Mouse (Mus musculus) cortical plate, adult 2 months (tissue): ENCODE results near the gene Ccdc57.

Source experiments
- CTCF ChIP-seq: fragments of 200-500 bp; IDR thresholded peaks from 2 replicates; pipeline ENCODE4 v1.5.1; 2011; ENCODE audit warnings: mild to moderate bottlenecking, control low read depth, low read length; ENCODE audit not compliant: insufficient read depth; ENCODE audit errors: extremely low read depth
- POLR2A ChIP-seq: fragments of 200-500 bp; IDR thresholded peaks from 2 replicates; pipeline ENCODE4 v1.6.1; 2011; ENCODE audit warnings: mild to moderate bottlenecking, low read length, control low read depth; ENCODE audit not compliant: insufficient read depth; ENCODE audit errors: extremely low read depth

DNA sequence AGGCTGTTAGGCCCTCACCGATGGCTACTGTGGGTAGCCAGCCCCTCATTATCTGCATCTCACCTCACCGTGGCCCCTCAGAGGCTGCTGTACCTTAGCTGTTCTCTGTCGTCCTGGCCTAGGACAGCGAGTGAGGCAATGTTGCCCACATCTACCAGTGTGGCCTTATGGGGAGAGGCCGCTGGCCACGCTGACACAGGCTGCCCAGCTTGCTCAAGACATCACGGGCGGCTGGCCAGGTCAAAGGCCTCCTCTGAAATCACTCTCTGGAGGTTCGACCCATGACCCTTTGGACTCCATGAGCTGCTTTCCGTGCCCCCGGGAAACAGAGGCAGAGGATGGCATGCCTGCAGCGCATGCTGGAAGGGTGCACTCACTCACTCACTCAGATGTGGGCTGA, 102.0 kb downstream of the Ccdc57 start:
- no peak for TF ChIP-seq CTCF
- no peak for TF ChIP-seq POLR2A
